Mouse (Mus musculus) liver, embryonic 11.5 days (tissue): ENCODE results near the gene Imp3. TPM values are rescaled to one million over a fixed set of nuclear protein-coding genes. Genes with fewer than 3 reads are reported as not detected.

Experiments
- ATAC-seq: fragments of 200-750 bp; cut with Nextera tagmentation; replicated peaks from 2 replicates; pipeline ENCODE4 v1.8.0; 2017; ENCODE audit warnings: moderate number of reproducible peaks, mild to moderate bottlenecking, moderate TSS enrichment, moderate library complexity; ENCODE audit not compliant: low FRiP score
- DNase-seq: peaks from one replicate; pipeline ENCODE4 v3.0.0-alpha.2; 2017; ENCODE audit warnings: low spot score
- H3K27ac ChIP-seq: fragments of 300-500 bp; sonication (generic); 2 replicates; pipeline ENCODE4 v1.5.1; 2014; ENCODE audit warnings: mild to moderate bottlenecking, low read depth, low read length, control low read depth
- H3K27me3 ChIP-seq: fragments of 300-500 bp; sonication (generic); replicated peaks from 2 replicates; pipeline ENCODE4 v1.6.1; 2014; ENCODE audit warnings: low read length, mixed read lengths; ENCODE audit not compliant: control insufficient read depth, insufficient read depth
- H3K36me3 ChIP-seq: fragments of 300-500 bp; sonication (generic); 2 replicates; pipeline ENCODE4 v1.6.1; 2014; ENCODE audit warnings: mild to moderate bottlenecking, low read length, moderate library complexity, mixed read lengths; ENCODE audit not compliant: control insufficient read depth, insufficient read depth
- H3K4me1 ChIP-seq: fragments of 300-500 bp; sonication (generic); replicated peaks from 2 replicates; pipeline ENCODE4 v1.6.1; 2014; ENCODE audit warnings: low read length, mixed read lengths; ENCODE audit not compliant: control insufficient read depth, insufficient read depth
- H3K4me2 ChIP-seq: fragments of 300-500 bp; sonication (generic); 2 replicates; pipeline ENCODE4 v1.6.1; 2014; ENCODE audit warnings: mild to moderate bottlenecking, control low read depth, moderate library complexity
- H3K4me3 ChIP-seq: fragments of 300-500 bp; sonication (generic); 2 replicates; pipeline ENCODE4 v1.5.1; 2014; ENCODE audit warnings: low read depth, low read length, control low read depth
- H3K9ac ChIP-seq: fragments of 300-500 bp; sonication (generic); 2 replicates; pipeline ENCODE4 v1.6.1; 2014; ENCODE audit warnings: low read depth, low read length, control low read depth
- H3K9me3 ChIP-seq: fragments of 300-500 bp; sonication (generic); 2 replicates; pipeline ENCODE4 v1.6.1; 2016; ENCODE audit warnings: low read length, inconsistent platforms, mixed read lengths; ENCODE audit not compliant: control insufficient read depth
- WGBS: fragments of 180-500 bp; shearing (Covaris S2); extraction: QIAGEN DNeasy Blood & Tissue Kit; methylation state at CpG from one replicate; pipeline ENCODE4 v1.1.7; 2014; 5-methylcytosine and 5-hydroxymethylcytosine counted together
- polyA plus RNA-seq: library from polyadenylated mRNA; unstranded; fragments of >200 nt; fragmentation: Nextera tagmentation; extraction: Ambion mirVana; gene quantifications from 2 replicates; pipeline ENCODE4 v1.2.1, GENCODE M21; 2014

Imp3 gene
- polyA plus RNA-seq, 1 experiment from 2014 or later: 105 TPM

- Histone ChIP-seq H3K4me2 (peak overlapping the region; percentile 83), H3K4me1 (peaks cover 22% of the 10 kb centered on the region), H3K27ac (no peak overlapping the region; the same call in 1 of the 2 replicates), H3K4me3 (peak overlapping the region; percentile 33), H3K36me3 (peaks cover 11% of the 10 kb centered on the region; the same call in 1 of the 2 replicates), H3K9me3 (no peaks in the 10 kb centered on the region; the same call in 1 of the 2 replicates), H3K9ac (no peak overlapping the region), H3K27me3 (no peaks in the 10 kb centered on the region)
- ATAC-seq (no peak), DNase-seq (no peak)
- 77% methylated on average over 26 of the region's 26 CpGs for WGBS
Measured at GRCm38 (mm10) chr9:56925291-56926024, 11.8 kb upstream of the Imp3 start.

- no peak overlapping the region for H3K27ac ChIP-seq
- no peak overlapping the region for H3K4me3 ChIP-seq
- no peaks in the 10 kb centered on the region; the same call in 1 of the 2 replicates for H3K9me3 ChIP-seq
- ATAC-seq (no peak), DNase-seq (no peak)
- H3K4me2 ChIP-seq: peak overlapping the region; percentile 83
- no peaks in the 10 kb centered on the region for H3K27me3 ChIP-seq
- peaks cover 11% of the 10 kb centered on the region; the same call in 1 of the 2 replicates for H3K36me3 ChIP-seq
- H3K9ac ChIP-seq: no peak overlapping the region
- 96% methylated on average over 10 of the region's 10 CpGs for WGBS
- H3K4me1 ChIP-seq: peaks cover 22% of the 10 kb centered on the region
Measured at GRCm38 (mm10) chr9:56926025-56926360, 11.3 kb upstream of the Imp3 start.

- Histone ChIP-seq H3K4me3 (peak overlapping the region; percentile 75; the same call in 1 of the 2 replicates), H3K9ac (no peak overlapping the region), H3K36me3 (peaks cover 11% of the 10 kb centered on the region; the same call in 1 of the 2 replicates), H3K9me3 (no peaks in the 10 kb centered on the region; the same call in 1 of the 2 replicates), H3K4me1 (peaks cover 22% of the 10 kb centered on the region), H3K4me2 (peak overlapping the region; percentile 83), H3K27ac (no peak overlapping the region), H3K27me3 (no peaks in the 10 kb centered on the region)
- 78% methylated on average over 10 of the region's 10 CpGs for WGBS
- ATAC-seq: no peak
- no peak for DNase-seq
Measured at GRCm38 (mm10) chr9:56926387-56926786, 10.9 kb upstream of the Imp3 start.

- Histone ChIP-seq H3K4me2 (peak overlapping the region; percentile 83), H3K9me3 (no peaks in the 10 kb centered on the region), H3K36me3 (peaks cover under 1% of the 10 kb centered on the region; the same call in 1 of the 2 replicates), H3K27me3 (no peaks in the 10 kb centered on the region), H3K4me1 (peaks cover 22% of the 10 kb centered on the region), H3K4me3 (peak overlapping the region; percentile 75), H3K9ac (peak overlapping the region; percentile 80), H3K27ac (peak overlapping the region; percentile 80)
- ATAC-seq (0 out of 2 replicates have a peak, but pooled peaks have one; percentile 32), DNase-seq (peak; percentile 65)
- WGBS: 1% methylated on average over 35 of the region's 35 CpGs
Measured at GRCm38 (mm10) chr9:56927191-56928012, 9.9 kb upstream of the Imp3 start.

- peaks cover 22% of the 10 kb centered on the region for H3K4me1 ChIP-seq
- WGBS: under 1% methylated on average over 50 of the region's 50 CpGs
- no peaks in the 10 kb centered on the region for H3K36me3 ChIP-seq
- DNase-seq (peak; percentile 92), ATAC-seq (peak; percentile 79)
- H3K27me3 ChIP-seq: no peaks in the 10 kb centered on the region
- H3K9ac ChIP-seq: peak within 1 kb of the TSS; percentile 80
- peak within 1 kb of the TSS; percentile 75 for H3K4me3 ChIP-seq
- peak within 1 kb of the TSS; percentile 80 for H3K27ac ChIP-seq
- H3K4me2 ChIP-seq: peak within 1 kb of the TSS; percentile 83
- no peaks in the 10 kb centered on the region for H3K9me3 ChIP-seq
Measured at GRCm38 (mm10) chr9:56928041-56928811, 9.0 kb upstream of the Imp3 start, which contains the start of gene Snx33. Gene Snx33, minus strand, starts transcription at chr9:56928371.

GRCm38 (mm10) chr9:56929496-56929895 lies 7.8 kb upstream of the Imp3 start:
- H3K9me3 ChIP-seq: no peaks in the 10 kb centered on the region
- no peak overlapping the region for H3K27ac ChIP-seq
- H3K4me3 ChIP-seq: no peak overlapping the region
- ATAC-seq (no peak), DNase-seq (no peak)
- WGBS: 39% methylated on average over 4 of the region's 4 CpGs
- no peak overlapping the region; the same call in 1 of the 2 replicates for H3K4me2 ChIP-seq
- H3K27me3 ChIP-seq: no peaks in the 10 kb centered on the region
- H3K9ac ChIP-seq: no peak overlapping the region
- peaks cover 12% of the 10 kb centered on the region for H3K4me1 ChIP-seq
- H3K36me3 ChIP-seq: no peaks in the 10 kb centered on the region

GRCm38 (mm10) chr9:56930556-56930955 lies 6.7 kb upstream of the Imp3 start:
- WGBS: 43% methylated on average over 1 of the region's 1 CpGs
- peaks cover 3% of the 10 kb centered on the region for H3K4me1 ChIP-seq
- no peaks in the 10 kb centered on the region for H3K36me3 ChIP-seq
- no peak for ATAC-seq
- H3K27ac ChIP-seq: no peak overlapping the region
- H3K9me3 ChIP-seq: no peaks in the 10 kb centered on the region
- no peaks in the 10 kb centered on the region for H3K27me3 ChIP-seq
- no peak overlapping the region for H3K4me3 ChIP-seq
- H3K4me2 ChIP-seq: no peak overlapping the region
- no peak for DNase-seq
- no peak overlapping the region for H3K9ac ChIP-seq

- ATAC-seq (peak; percentile 16; the same call in 1 of the 2 replicates), DNase-seq (no peak)
- Histone ChIP-seq H3K4me1 (peaks cover 4% of the 10 kb centered on the region; the same call in 1 of the 2 replicates), H3K9me3 (no peaks in the 10 kb centered on the region), H3K36me3 (no peaks in the 10 kb centered on the region), H3K27ac (peak overlapping the region; percentile 87; the same call in 1 of the 2 replicates), H3K4me2 (peak overlapping the region; percentile 72), H3K27me3 (no peaks in the 10 kb centered on the region), H3K9ac (peak overlapping the region; percentile 60), H3K4me3 (peak overlapping the region; percentile 89)
- WGBS: 11% methylated on average over 6 of the region's 6 CpGs
Measured at GRCm38 (mm10) chr9:56936861-56937222, 433 bp upstream of the Imp3 start.
